Mouse (Mus musculus): Measurements from ENCODE around the gene Cbx5.

The Cbx5 gene

GRCm38 (mm10) chr15:103214971-103215907 lies 24.4 kb downstream of the Cbx5 start:
- DNase-seq (ENCODE audit: low read depth, low spot score) = peak; percentile 95

GRCm38 (mm10) chr15:103214149-103214548 lies 25.5 kb downstream of the Cbx5 start:
- DNase-seq (ENCODE audit: low read depth, low spot score) = no peak

GRCm38 (mm10) chr15:103205156-103205555 lies 34.5 kb downstream of the Cbx5 start:
- no peak for DNase-seq (ENCODE audit: low read depth, low spot score)

GRCm38 (mm10) chr15:103202088-103202793 lies 37.4 kb downstream of the Cbx5 start:
- peak; percentile 75 for DNase-seq (ENCODE audit: low read depth, low spot score)

GRCm38 (mm10) chr15:103197785-103198184 lies 41.8 kb downstream of the Cbx5 start:
- no peak for DNase-seq (ENCODE audit: low read depth, low spot score)

- DNase-seq (ENCODE audit: low read depth, low spot score) = no peak
Measured at GRCm38 (mm10) chr15:103196835-103197234, 42.8 kb downstream of the Cbx5 start.

- DNase-seq (ENCODE audit: low read depth, low spot score) = no peak
Measured at GRCm38 (mm10) chr15:103193606-103194005, 46.0 kb downstream of the Cbx5 start.

- no peak for DNase-seq (ENCODE audit: low read depth, low spot score)
Measured at GRCm38 (mm10) chr15:103190531-103191462, 48.8 kb downstream of the Cbx5 start.

- DNase-seq (ENCODE audit: low read depth, low spot score) = no peak
Measured at GRCm38 (mm10) chr15:103190083-103190482, 49.5 kb downstream of the Cbx5 start.

- DNase-seq (ENCODE audit: low read depth, low spot score) = no peak
Measured at GRCm38 (mm10) chr15:103187803-103188202, 51.8 kb downstream of the Cbx5 start.

GRCm38 (mm10) chr15:103185462-103186198 lies 54.0 kb downstream of the Cbx5 start:
- peak; percentile 63 for DNase-seq (ENCODE audit: low read depth, low spot score)

- DNase-seq (ENCODE audit: low read depth, low spot score) = no peak
Measured at GRCm38 (mm10) chr15:103183651-103184610, 55.7 kb downstream of the Cbx5 start.

- DNase-seq (ENCODE audit: low read depth, low spot score) = peak; percentile 90
Measured at GRCm38 (mm10) chr15:103183135-103183534, 56.5 kb downstream of the Cbx5 start.

GRCm38 (mm10) chr15:103182166-103182790 lies 57.3 kb downstream of the Cbx5 start:
- DNase-seq (ENCODE audit: low read depth, low spot score) = peak; percentile 91

- DNase-seq (ENCODE audit: low read depth, low spot score) = no peak
Measured at GRCm38 (mm10) chr15:103180406-103180805, 59.2 kb downstream of the Cbx5 start.

- DNase-seq (ENCODE audit: low read depth, low spot score) = no peak
Measured at GRCm38 (mm10) chr15:103178767-103179166, 60.8 kb downstream of the Cbx5 start.

GRCm38 (mm10) chr15:103178137-103178536 lies 61.5 kb downstream of the Cbx5 start:
- peak; percentile 86 for DNase-seq (ENCODE audit: low read depth, low spot score)

GRCm38 (mm10) chr15:103177611-103178041 lies 62.0 kb downstream of the Cbx5 start:
- peak; percentile 64 for DNase-seq (ENCODE audit: low read depth, low spot score)

- DNase-seq (ENCODE audit: low read depth, low spot score) = peak; percentile 91
Measured at GRCm38 (mm10) chr15:103176874-103177421, 62.7 kb downstream of the Cbx5 start.

All from mesoderm, embryonic 11.5 days (tissue).